Mouse (Mus musculus): ENCODE results near the gene Mlec.
A peak's percentile ranks its signal among the peaks of the same experiment; 100 is the strongest.
"Not testable (repeated sequence)": the region's sequence is repeated elsewhere in the genome, so short reads cannot be mapped to it uniquely, and the experiment has no call there.

Mlec gene

DNA sequence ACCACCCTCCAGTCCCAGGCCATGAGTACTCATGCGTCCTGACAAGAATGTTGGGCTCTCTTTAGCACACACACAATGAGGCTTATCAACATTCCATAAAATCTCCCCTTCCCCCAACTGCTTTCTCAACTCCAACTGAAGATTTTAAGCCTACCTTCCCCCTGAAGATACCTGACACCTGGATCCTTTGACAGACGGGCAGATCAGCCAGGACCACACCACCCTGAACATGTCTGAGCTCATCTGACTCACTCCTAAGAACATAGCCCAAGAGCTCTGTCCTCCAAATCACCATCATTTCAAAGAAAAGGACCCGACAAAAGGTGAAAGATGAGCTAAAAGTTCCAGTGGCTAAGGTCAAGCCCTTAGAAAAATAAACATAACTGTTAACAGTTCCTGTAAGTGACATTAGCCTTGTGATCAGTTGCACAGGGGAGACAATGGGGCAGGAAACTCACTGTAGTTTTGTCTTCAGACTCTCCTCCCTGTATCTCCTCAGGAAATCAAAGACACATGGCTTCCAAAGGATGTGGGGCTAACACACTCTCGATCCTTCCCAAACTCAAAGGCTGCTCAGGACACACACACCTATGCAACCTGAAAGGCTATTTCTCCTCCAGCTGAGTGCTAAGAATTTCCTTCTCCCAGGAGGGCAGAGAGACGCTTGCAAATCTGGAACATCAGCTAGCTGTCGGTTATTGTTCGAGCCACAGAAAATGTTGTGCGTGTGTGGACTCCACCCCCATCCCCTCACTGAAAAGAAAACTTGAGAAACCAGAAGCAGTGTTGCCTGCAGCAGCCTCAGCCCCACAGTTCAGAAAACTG lies 5.6 kb downstream of the Mlec start:
- no peak for DNase-seq (ENCODE audit: extremely low spot score, low spot score)

DNA sequence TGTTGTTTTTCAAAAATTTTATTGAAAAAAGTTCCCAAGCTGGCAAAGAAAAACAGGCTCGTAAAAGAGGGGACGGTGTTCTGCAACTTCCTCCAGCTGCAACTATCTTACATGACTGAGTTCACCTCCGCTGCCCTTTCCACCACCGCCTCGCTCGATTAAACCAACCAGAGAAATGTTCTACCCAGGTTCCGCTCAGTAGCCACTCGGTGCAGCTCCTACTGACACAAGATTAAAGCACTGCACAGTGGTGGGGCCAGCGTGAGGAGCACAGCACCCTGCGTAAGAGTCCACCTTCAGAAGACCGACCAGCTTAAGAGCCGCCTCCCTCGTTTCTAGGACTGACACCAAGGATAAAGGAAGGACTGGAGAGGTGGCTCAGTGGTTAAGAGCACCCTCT lies 6.5 kb downstream of the Mlec start:
- no peak for DNase-seq (ENCODE audit: extremely low spot score, low spot score)

- DNase-seq (ENCODE audit: extremely low spot score, low spot score), result no peak
These were observed 7.0 kb downstream of the Mlec start for GRCm38 (mm10) chr5:115150991-115151390.

- no peak for DNase-seq (ENCODE audit: extremely low spot score, low spot score)
These were observed 8.1 kb downstream of the Mlec start for GRCm38 (mm10) chr5:115149675-115150459.

GRCm38 (mm10) chr5:115148872-115149271 lies 9.1 kb downstream of the Mlec start:
- not testable (repeated sequence) for DNase-seq (ENCODE audit: extremely low spot score, low spot score)

- DNase-seq (ENCODE audit: extremely low spot score, low spot score), result no peak
These were observed 9.6 kb downstream of the Mlec start for GRCm38 (mm10) chr5:115148378-115148777.

- no peak for DNase-seq (ENCODE audit: extremely low spot score, low spot score)
These were observed 10.6 kb downstream of the Mlec start for GRCm38 (mm10) chr5:115147388-115147787.

GRCm38 (mm10) chr5:115146747-115147130 lies 11.2 kb downstream of the Mlec start:
- DNase-seq (ENCODE audit: extremely low spot score, low spot score), result no peak

GRCm38 (mm10) chr5:115145976-115146746 lies 11.8 kb downstream of the Mlec start:
- DNase-seq (ENCODE audit: extremely low spot score, low spot score), result no peak

DNA sequence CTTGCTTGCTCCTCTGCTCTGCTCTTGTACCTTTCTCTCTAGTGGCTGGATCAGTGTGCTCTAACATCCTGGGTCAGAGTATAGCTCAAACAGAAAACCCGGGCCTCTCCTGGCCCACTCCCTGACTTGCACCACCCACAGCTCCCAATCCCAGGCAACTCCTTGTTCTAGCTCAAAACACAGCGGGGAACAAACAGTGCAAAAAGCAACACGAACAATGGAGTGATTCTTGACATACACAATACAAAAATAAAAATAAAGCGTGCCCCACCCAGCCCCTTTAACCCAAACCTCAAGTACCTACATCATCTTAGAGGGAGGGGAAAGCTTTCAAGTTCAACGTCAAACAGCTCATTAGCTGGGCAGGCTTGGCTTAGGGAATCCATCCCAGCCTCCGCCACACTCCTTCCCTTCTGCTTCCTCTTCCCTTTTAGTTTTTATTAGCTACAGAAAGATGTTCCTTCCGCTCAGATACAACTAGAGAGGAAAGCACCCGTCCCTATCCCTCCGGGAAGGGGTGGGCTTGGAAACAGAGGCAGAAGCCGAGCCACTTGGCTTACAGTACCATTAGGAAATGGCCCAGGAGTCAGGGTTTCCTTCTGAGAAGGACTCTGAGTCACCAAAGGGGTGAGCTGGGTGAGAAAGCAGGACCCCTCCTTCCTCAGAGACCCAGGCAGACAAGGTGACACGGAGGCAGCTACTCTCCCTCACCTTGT lies 12.6 kb downstream of the Mlec start:
- no peak for DNase-seq (ENCODE audit: extremely low spot score, low spot score)

- no peak for DNase-seq (ENCODE audit: extremely low spot score, low spot score)
These were observed 13.5 kb downstream of the Mlec start for GRCm38 (mm10) chr5:115144471-115144870.

DNA sequence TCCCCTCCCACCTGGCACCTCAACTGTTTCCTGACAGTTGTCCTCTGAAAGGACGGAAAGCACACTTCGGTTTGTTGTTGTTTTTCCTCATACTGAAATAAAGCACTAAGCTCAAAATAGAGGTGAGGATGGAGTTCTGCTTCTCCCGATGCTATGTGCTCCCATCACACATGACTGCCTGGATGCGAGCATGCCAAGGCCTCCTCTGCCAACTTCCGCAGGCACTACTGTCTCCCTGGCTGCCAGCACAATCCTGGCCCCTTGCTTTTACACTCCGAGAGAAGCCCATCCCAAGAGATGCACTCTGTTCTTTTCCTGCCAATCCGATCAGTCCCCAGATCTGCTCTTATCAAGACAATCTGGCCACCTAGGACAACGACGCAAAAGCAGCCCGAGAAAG lies 14.4 kb downstream of the Mlec start:
- DNase-seq (ENCODE audit: extremely low spot score, low spot score), result no peak

DNA sequence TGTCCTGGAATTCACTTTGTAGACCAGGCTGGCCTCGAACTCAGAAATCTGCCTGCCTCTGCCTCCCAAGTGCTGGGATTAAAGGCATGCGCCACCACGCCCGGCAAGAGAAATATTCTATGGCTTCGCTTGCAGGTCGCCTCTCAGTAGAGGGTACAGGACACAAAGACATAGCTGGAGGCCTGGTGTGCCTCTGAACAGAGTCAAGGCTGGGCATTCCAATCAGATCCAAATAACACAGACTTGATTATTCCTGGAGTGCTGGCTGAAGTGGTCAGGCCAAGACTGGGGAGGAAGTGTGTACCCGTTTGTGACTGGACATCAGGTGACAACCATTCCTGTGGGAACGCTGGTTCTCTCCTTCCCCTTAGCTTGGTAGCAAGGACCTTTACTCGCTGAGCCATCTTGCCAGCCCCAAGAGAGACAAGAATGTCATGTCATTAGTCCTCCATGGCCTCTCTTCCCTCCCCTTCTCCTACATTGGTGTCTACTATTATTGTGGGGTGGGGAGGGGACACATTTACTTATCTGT lies 15.7 kb downstream of the Mlec start:
- no peak for DNase-seq (ENCODE audit: extremely low spot score, low spot score)

DNA sequence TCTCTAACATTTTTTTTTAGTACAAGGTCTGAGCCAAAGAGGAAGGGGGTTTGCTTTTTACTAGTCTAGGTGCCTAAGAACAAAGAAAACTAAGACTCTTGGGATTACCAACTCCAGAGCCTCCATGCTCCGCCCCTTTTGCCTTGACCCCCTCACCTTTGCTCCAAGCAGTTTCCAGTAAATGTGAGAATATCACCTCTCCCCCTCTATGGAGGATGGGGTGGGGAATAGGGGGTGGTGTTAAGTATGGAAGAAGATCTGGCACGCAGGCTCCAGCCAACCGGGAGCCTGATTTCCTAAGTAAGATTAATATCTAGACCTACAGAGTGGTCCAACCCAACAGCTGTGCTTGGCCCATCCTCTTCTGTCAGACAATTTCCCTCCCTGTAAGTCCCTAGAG lies 17.3 kb downstream of the Mlec start:
- no peak for DNase-seq (ENCODE audit: extremely low spot score, low spot score)

DNA sequence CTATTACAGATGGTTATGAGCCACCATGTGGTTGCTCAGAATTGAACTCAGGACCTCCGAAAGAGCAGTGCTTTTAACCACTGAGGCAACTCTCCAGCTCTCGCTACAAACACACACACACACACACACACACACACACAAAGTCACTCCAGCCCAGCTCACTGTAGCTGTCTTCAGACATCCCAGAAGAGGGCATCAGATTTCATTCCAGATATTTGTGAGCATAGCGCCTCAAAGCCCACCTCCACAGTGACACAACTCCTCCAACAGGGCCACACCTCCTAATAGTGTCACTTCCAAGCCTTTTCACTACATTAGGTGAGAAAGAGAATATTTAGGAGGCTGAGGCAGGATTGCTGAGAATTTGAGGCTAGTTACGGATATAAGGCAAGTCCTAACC lies 18.9 kb downstream of the Mlec start:
- no peak for DNase-seq (ENCODE audit: extremely low spot score, low spot score)

DNA sequence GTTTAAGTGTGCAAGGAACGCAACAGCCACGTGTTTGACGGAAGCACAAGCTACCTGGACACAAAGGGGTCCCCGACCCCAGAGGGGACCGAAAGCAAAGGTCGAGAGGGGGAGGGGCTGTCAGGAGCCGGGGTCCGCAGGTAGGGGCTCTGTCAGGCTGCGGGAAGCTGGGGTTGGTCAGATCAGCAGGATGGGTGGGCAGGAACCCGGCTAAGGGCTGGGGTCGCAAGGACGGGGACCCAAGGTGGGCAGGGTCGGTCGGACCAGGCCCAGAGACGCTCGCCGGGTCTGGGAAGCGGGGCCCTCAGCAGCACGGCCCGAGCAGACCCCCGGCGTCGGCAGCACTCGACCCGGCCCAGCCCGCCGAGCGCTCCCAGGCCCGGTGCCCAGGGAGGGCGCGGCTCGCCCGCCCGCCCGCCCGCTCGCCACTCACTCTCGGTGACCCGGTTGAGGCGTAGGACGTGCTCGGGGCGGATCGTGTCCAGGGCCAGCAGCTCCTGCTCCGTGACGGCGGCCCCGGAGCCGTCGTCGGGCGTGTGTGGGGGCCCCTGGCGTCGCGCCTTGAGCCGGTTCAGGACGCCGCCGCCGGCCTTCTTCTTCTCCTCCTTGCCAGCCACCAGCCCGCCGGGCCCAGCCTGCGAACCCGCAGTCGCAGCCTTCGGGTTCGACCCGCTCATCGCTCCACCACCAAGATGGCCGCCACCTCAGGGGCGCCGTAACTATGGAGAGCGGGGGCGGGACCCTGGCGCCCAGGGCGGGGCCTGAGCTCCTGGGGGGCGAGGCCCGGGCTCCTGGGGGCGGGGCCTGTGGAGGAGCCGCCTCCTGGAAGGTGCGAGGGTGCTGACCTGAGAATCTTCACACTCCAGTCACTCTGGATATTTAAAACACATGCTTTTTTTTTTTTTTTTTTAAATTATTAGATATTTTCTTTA lies 23.5 kb downstream of the Mlec start, which contains the start of gene Unc119b:
TSS of gene Unc119b (minus strand) at position 742 of the 932 bp plus-strand sequence.
- peak; percentile 90 for DNase-seq (ENCODE audit: extremely low spot score, low spot score)

DNA sequence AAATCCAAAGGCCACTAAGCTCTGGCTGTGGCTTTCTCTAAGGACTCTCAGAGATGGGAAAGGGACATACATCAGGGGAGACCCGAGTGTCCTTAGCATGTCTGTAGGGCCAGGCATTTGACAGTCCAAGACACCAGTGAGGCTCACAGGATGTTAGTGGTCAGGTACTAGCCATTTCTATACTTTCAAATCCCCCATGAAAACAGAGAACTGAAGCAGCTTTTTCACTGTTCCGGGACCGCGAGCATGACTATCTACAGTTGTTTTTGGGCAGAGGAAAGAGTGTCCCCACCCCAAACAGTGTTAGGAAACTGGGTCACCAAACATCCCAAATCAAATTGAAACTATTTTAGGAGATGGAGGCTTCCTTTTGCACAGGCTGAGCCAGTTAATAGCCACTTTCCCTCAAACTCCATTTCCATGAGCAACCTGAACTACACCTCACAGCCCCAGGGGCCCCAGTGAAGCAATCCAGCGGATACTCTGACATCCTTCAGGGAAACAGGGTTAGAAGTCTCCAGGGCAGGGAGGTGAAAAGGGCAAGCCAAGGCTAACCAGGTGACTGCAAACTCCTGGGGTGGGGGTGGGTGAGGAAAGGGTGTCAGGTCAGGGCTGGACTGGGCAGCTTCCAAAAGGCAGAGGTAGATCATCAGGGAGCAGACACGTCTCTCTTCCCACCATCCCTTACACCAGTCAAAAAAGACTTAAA lies 24.5 kb downstream of the Mlec start:
- DNase-seq (ENCODE audit: extremely low spot score, low spot score), result no peak

DNA sequence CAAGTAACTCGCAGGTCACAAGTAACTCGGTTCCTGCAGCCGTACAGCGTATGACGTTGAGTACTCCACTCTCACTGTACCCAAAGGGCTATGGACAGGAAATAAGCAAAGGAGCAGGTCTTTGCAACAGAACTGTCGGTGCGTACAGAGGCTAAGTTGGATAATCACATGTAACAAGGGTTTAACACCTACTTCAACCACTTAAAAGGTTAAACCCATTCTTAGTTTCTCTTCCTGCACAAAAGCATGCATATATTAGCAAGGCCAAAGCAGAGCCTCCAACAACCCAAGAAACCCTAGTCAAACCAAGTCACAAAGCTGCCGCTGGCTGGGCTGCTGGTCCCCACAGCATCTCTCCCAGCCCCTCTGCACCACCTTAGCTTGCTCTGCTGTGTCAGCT lies 25.5 kb downstream of the Mlec start:
- no peak for DNase-seq (ENCODE audit: extremely low spot score, low spot score)

GRCm38 (mm10) chr5:115129328-115129727 lies 28.7 kb downstream of the Mlec start:
- DNase-seq (ENCODE audit: extremely low spot score, low spot score), result no peak
